Comparison of ENCODE assay signal across 9 mouse cellular contexts in the genomic region with DNA sequence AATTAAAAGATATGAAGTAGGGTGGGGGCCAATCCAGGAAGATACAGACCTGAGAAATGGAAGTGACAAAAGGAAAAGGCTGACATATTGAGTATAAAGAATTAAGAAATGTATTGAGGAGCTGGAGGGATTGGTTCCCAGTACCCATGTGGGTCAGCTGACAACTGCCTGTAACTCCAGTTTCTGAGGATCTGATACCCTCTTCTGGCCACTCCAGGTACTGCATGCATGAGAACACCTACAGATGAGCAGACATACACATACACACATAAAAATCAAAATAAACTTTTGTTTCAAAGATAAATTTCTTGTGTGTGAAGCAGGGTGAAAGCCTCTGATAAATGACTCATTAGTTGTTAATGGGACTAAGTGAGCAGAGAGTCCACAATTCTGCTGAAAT.
DNase-seq lines count a peak whose midpoint lies in the region; ATAC-seq and TF ChIP-seq lines count a peak whose summit lies in the region.
"Had no signal": no experiment of that assay in that cellular context is flagged by ENCODE, and none has a peak within 500 bp of the region (broad histone marks: within the 10 kb centered on the region; RNA-seq: fewer than 3 reads in every experiment).

No protein-coding gene starts in this region.

- dilution Hi-C loops in CH12.LX (cut with MboI; ENCODE audit: extremely low pct_ligation_motif_present, extremely low pct_unique_long_range_greater_than_20kb, low sequenced_read_pairs) = no loop called here

- H3K9ac ChIP-seq in kidney, embryonic 16.5 days (replicated peaks; ENCODE audit: low read length) = no peak overlapping the region
- H3K9ac ChIP-seq in CH12.LX (ENCODE audit: insufficient read depth, low read depth) = no peak overlapping the region
- H3K9ac ChIP-seq: heart, embryonic 13.5 days had no signal

- H3K9me3 ChIP-seq in kidney, embryonic 16.5 days (ENCODE audit: low read length) = 0 out of 2 replicates have a peak, but pooled peaks cover 3% of the 10 kb centered on the region
- no peaks in the 10 kb centered on the region for H3K9me3 ChIP-seq in CH12.LX (replicated peaks; ENCODE audit: low read length)

- peak; percentile 56 for TF ChIP-seq RAD21 in CH12.LX (IDR thresholded peaks at IDR 0.05; ENCODE audit: low read depth, low read length)

- in situ Hi-C loops in CH12.LX (cut with MboI; ENCODE audit: low pct_ligation_motif_present, low pct_unique_long_range_greater_than_20kb, low sequenced_read_pairs) = no loop called here

- H3K79me2 ChIP-seq in CH12.LX (replicated peaks; ENCODE audit: control insufficient read depth, extremely low read depth, insufficient read depth, poor library complexity, severe bottlenecking) = no peaks in the 10 kb centered on the region

- no peak overlapping the region for H3K4me2 ChIP-seq in kidney, embryonic 16.5 days (replicated peaks; ENCODE audit: low read depth, low read length)
- H3K4me2 ChIP-seq in CH12.LX (ENCODE audit: insufficient read depth, low read depth, poor library complexity, severe bottlenecking) = no peak overlapping the region
- H3K4me2 ChIP-seq: heart, embryonic 13.5 days had no signal

- H3K27ac ChIP-seq in kidney, embryonic 16.5 days (ENCODE audit: low read length) = no peak overlapping the region
- no peak overlapping the region for H3K27ac ChIP-seq in CH12.LX (ENCODE audit: insufficient read depth, low read depth)
- H3K27ac ChIP-seq: heart, embryonic 13.5 days; macrophage had no signal

- no peak for ATAC-seq in kidney, embryonic 16.5 days (ENCODE audit: low FRiP score, low TSS enrichment)
- ATAC-seq in megakaryocyte progenitor cell, adult 5-6 weeks (replicated peaks; ENCODE audit: poor library complexity) = peak; percentile 76

- no peaks in the 10 kb centered on the region for H3K36me3 ChIP-seq in kidney, embryonic 16.5 days (ENCODE audit: insufficient read depth, low read length)
- peaks cover 0 to 16% of the 10 kb centered on the region in 2 experiments for H3K36me3 ChIP-seq in CH12.LX (replicated peaks in 1 of 2; ENCODE audit: control insufficient read depth in 1 of 2, insufficient read depth in 1 of 2, low read length in 1 of 2)

- DNase-seq in kidney, postnatal 36 days = peak; percentile 13 to 55
- DNase-seq in CH12.LX (ENCODE audit: extremely low read depth) (peak; percentile 30), NIH3T3 (ENCODE audit: low read depth) (peak; percentile 50)
- DNase-seq in cerebellum, adult 11-12 months = no peak
- DNase-seq in adrenal gland, adult 8-10 months = no peak

- peak; percentile 57 to 63; a peak in 3 of 4 replicates for TF ChIP-seq CTCF in CH12.LX (conservative IDR thresholded peaks at IDR 0.05 in 1 of 2, IDR thresholded peaks at IDR 0.05 in 1 of 2; ENCODE audit: low read depth in 2 of 2, low read length in 2 of 2)

- H3K4me1 ChIP-seq in kidney, embryonic 16.5 days (ENCODE audit: insufficient read depth, low read length) = peaks cover 4% of the 10 kb centered on the region
- no peaks in the 10 kb centered on the region; a peak in 1 of 4 replicates for H3K4me1 ChIP-seq in CH12.LX (ENCODE audit: control insufficient read depth in 1 of 2, insufficient read depth in 2 of 2)

- no peak overlapping the region for H3K4me3 ChIP-seq in kidney, embryonic 16.5 days (ENCODE audit: low read length)
- no peak overlapping the region for H3K4me3 ChIP-seq in CH12.LX (replicated peaks in 1 of 3; ENCODE audit: low read depth in 2 of 3, low read length in 2 of 3, poor library complexity in 1 of 3)
- H3K4me3 ChIP-seq: heart, embryonic 13.5 days had no signal

- no peak for TF ChIP-seq POLR2A in CH12.LX (IDR thresholded peaks at IDR 0.05; ENCODE audit: low read depth, low read length)

- H3K27me3 ChIP-seq in kidney, embryonic 16.5 days (ENCODE audit: insufficient read depth, low read length) = no peaks in the 10 kb centered on the region
- no peaks in the 10 kb centered on the region for H3K27me3 ChIP-seq in CH12.LX (replicated peaks)
- H3K27me3 ChIP-seq: heart, embryonic 13.5 days had no signal

- TF ChIP-seq EP300 in CH12.LX (IDR thresholded peaks at IDR 0.05; ENCODE audit: low read length) = no peak

TF ChIP-seq in CH12.LX, 34 proteins besides CTCF, POLR2A, EP300 and RAD21:
- TF ChIP-seq GABPA (IDR thresholded peaks at IDR 0.05; ENCODE audit: insufficient replicate concordance, low read depth, low read length) (no peak), MAZ (IDR thresholded peaks at IDR 0.05; ENCODE audit: low read depth, low read length) (no peak), KAT2A (IDR thresholded peaks at IDR 0.05; ENCODE audit: insufficient replicate concordance, low read length) (no peak), ZKSCAN1 (IDR thresholded peaks at IDR 0.05; ENCODE audit: borderline replicate concordance, low read depth, low read length) (no peak), NELFE (IDR thresholded peaks at IDR 0.05; ENCODE audit: low read depth, low read length) (no peak), SMC3 (IDR thresholded peaks at IDR 0.05; ENCODE audit: low read depth, low read length) (peak; percentile 40)
TF ChIP-seq in CH12.LX: peak in this region for 1.

Comparison
In these comparisons a context has a peak if more than half of its experiments do, and no peak if none do; other contexts are left out.
1. DNase-seq: peak in kidney, postnatal 36 days (2 of 2), CH12.LX (single experiment) and NIH3T3 (single experiment); none in cerebellum, adult 11-12 months (single experiment) and adrenal gland, adult 8-10 months (single experiment).